ENCODE assay signal across 12 mouse cellular contexts in the genomic region with DNA sequence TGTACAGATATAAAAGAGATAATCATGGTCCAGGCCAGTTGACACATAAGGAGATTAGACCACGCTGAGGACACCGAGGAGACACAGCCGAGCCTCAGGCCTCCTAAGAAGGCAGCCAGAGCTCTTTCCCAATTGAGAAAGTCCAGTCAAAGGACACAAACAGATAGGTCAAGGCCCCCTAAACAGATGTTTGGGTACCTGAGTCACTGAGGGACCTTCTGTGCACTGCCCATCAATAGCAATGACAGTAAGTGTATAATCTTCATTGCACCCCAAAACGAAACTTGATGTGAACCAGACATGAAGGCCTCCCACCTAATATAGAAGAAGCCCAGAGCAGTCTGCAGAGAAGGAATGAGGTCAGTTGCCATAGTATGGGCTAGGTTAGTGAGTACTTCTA.
DNase-seq lines count a peak whose midpoint lies in the region; ATAC-seq lines count a peak whose summit lies in the region.
"Had no signal": no experiment of that assay in that cellular context is flagged by ENCODE, and none has a peak within 500 bp of the region (broad histone marks: within the 10 kb centered on the region; RNA-seq: fewer than 3 reads in every experiment).

No protein-coding gene starts in this region.

- no peak for ATAC-seq in heart, embryonic 15.5 days (replicated peaks; ENCODE audit: insufficient number of reproducible peaks, insufficient read depth, low FRiP score, low read depth)
- ATAC-seq in liver, embryonic 15.5 days (ENCODE audit: insufficient read depth): 0 out of 2 replicates have a peak, but pooled peaks have one; percentile 8
- no peak for ATAC-seq in inflammation-experienced regulatory T-cells, adult 6 months

- no peak overlapping the region for H3K4me2 ChIP-seq in heart, embryonic 15.5 days
- no peak overlapping the region for H3K4me2 ChIP-seq in liver, embryonic 15.5 days

- H3K4me3 ChIP-seq in heart, embryonic 15.5 days: no peak overlapping the region
- H3K4me3 ChIP-seq in liver, embryonic 15.5 days (replicated peaks): no peak overlapping the region

- peak; percentile 77 for DNase-seq in adrenal gland, adult 2 months
- DNase-seq in adrenal gland, adult 18-20 months (ENCODE audit: low spot score in 2 of 2): no peak
- no peak for DNase-seq in heart, postnatal 10 days
- DNase-seq in adrenal gland, postnatal 36 days: peak; percentile 35 to 46
- no peak for DNase-seq in layer of hippocampus, adult 18-20 months (ENCODE audit: low spot score in 2 of 2)
- DNase-seq: cerebellum, postnatal 36 days; kidney, adult 8-10 months; layer of hippocampus, adult 9-11 months had no signal

- WGBS in heart, embryonic 15.5 days: 74% methylated on average over 4 of the region's 4 CpGs
- WGBS in liver, embryonic 15.5 days (ENCODE audit: insufficient replicate concordance): 64% methylated on average over 4 of the region's 4 CpGs

- no peaks in the 10 kb centered on the region for H3K9me3 ChIP-seq in heart, embryonic 15.5 days (replicated peaks)
- no peaks in the 10 kb centered on the region for H3K9me3 ChIP-seq in liver, embryonic 15.5 days (replicated peaks)

- H3K9ac ChIP-seq in heart, embryonic 15.5 days: no peak overlapping the region
- no peak overlapping the region for H3K9ac ChIP-seq in liver, embryonic 15.5 days

- no peaks in the 10 kb centered on the region for H3K27me3 ChIP-seq in heart, embryonic 15.5 days
- no peaks in the 10 kb centered on the region for H3K27me3 ChIP-seq in liver, embryonic 15.5 days

- peaks cover 10% of the 10 kb centered on the region for H3K4me1 ChIP-seq in heart, embryonic 15.5 days (replicated peaks)
- peaks cover 9% of the 10 kb centered on the region for H3K4me1 ChIP-seq in liver, embryonic 15.5 days (replicated peaks)

- H3K27ac ChIP-seq in heart, embryonic 15.5 days: peak overlapping the region; percentile 65
- H3K27ac ChIP-seq in liver, embryonic 15.5 days (replicated peaks): no peak overlapping the region
- H3K27ac ChIP-seq: macrophage had no signal

- intact Hi-C loops in heart, postnatal 10 days (cut with DNase I): no loop called here

- peaks cover 52% of the 10 kb centered on the region for H3K36me3 ChIP-seq in heart, embryonic 15.5 days
- peaks cover 33% of the 10 kb centered on the region for H3K36me3 ChIP-seq in liver, embryonic 15.5 days (replicated peaks)

Comparison
In these comparisons a context has a peak if more than half of its experiments do, and no peak if none do; other contexts are left out.
1. DNase-seq: peak in adrenal gland, adult 2 months (single experiment) and adrenal gland, postnatal 36 days (2 of 2); none in adrenal gland, adult 18-20 months (0 of 2), heart, postnatal 10 days (0 of 2) and layer of hippocampus, adult 18-20 months (0 of 2).